Mouse (Mus musculus): ENCODE data around the gene Mindy4. TPM values are rescaled to one million over a fixed set of nuclear protein-coding genes. Genes with fewer than 3 reads are reported as not detected.
A peak's percentile ranks its signal among the peaks of the same experiment; 100 is the strongest.

Gene Mindy4
- polyA plus RNA-seq, 1 experiment from 2014 or later: 5.0 TPM

- H3K27ac ChIP-seq (replicated peaks): peak overlapping the region; percentile 30
- peaks cover 11% of the 10 kb centered on the region for H3K36me3 ChIP-seq
- no peaks in the 10 kb centered on the region for H3K9me3 ChIP-seq
- H3K4me2 ChIP-seq: no peak overlapping the region
- ATAC-seq (ENCODE audit: extremely low read depth, insufficient number of reproducible peaks, low FRiP score, low TSS enrichment): no peak
- no peaks in the 10 kb centered on the region for H3K27me3 ChIP-seq (replicated peaks)
- peaks cover 8% of the 10 kb centered on the region for H3K4me1 ChIP-seq
- H3K4me3 ChIP-seq: no peak overlapping the region
- H3K9ac ChIP-seq: no peak overlapping the region
- 71% methylated on average over 15 of the region's 15 CpGs for WGBS
Measured at GRCm38 (mm10) chr6:55210423-55211365, 7.5 kb downstream of the Mindy4 start.

GRCm38 (mm10) chr6:55214541-55214940, 11.4 kb downstream of the Mindy4 start:
- Histone ChIP-seq H3K27ac (replicated peaks) (no peak overlapping the region), H3K9me3 (no peaks in the 10 kb centered on the region), H3K36me3 (peaks cover 37% of the 10 kb centered on the region), H3K4me3 (no peak overlapping the region), H3K27me3 (replicated peaks) (no peaks in the 10 kb centered on the region), H3K9ac (no peak overlapping the region), H3K4me1 (peaks cover 4% of the 10 kb centered on the region; the same call in 1 of the 2 replicates), H3K4me2 (no peak overlapping the region)
- 38% methylated on average over 3 of the region's 3 CpGs for WGBS
- no peak for ATAC-seq (ENCODE audit: extremely low read depth, insufficient number of reproducible peaks, low FRiP score, low TSS enrichment)

- H3K9me3 ChIP-seq: no peaks in the 10 kb centered on the region
- no peak; the same call in 1 of the 2 replicates for ATAC-seq (ENCODE audit: extremely low read depth, insufficient number of reproducible peaks, low FRiP score, low TSS enrichment)
- no peaks in the 10 kb centered on the region for H3K4me1 ChIP-seq
- peaks cover 31% of the 10 kb centered on the region for H3K36me3 ChIP-seq
- 80% methylated on average over 9 of the region's 9 CpGs for WGBS
- no peak overlapping the region for H3K4me3 ChIP-seq
- H3K27ac ChIP-seq (replicated peaks): no peak overlapping the region
- H3K9ac ChIP-seq: no peak overlapping the region
- no peak overlapping the region for H3K4me2 ChIP-seq
- no peaks in the 10 kb centered on the region for H3K27me3 ChIP-seq (replicated peaks)
Measured at GRCm38 (mm10) chr6:55218232-55218631, 15.0 kb downstream of the Mindy4 start.

- 85% methylated on average over 8 of the region's 8 CpGs for WGBS
- H3K4me1 ChIP-seq: no peaks in the 10 kb centered on the region
- no peak for ATAC-seq (ENCODE audit: extremely low read depth, insufficient number of reproducible peaks, low FRiP score, low TSS enrichment)
- H3K9me3 ChIP-seq: no peaks in the 10 kb centered on the region
- H3K27me3 ChIP-seq (replicated peaks): no peaks in the 10 kb centered on the region
- peaks cover 27% of the 10 kb centered on the region for H3K36me3 ChIP-seq
- H3K4me3 ChIP-seq: no peak overlapping the region
- no peak overlapping the region for H3K9ac ChIP-seq
- no peak overlapping the region for H3K27ac ChIP-seq (replicated peaks)
- no peak overlapping the region for H3K4me2 ChIP-seq
Measured at GRCm38 (mm10) chr6:55223986-55224385, 20.8 kb downstream of the Mindy4 start.

- H3K9me3 ChIP-seq: no peaks in the 10 kb centered on the region
- peaks cover 10% of the 10 kb centered on the region for H3K4me1 ChIP-seq
- 31% methylated on average over 8 of the region's 8 CpGs for WGBS
- no peak overlapping the region for H3K4me2 ChIP-seq
- H3K9ac ChIP-seq: no peak overlapping the region
- no peak for ATAC-seq (ENCODE audit: extremely low read depth, insufficient number of reproducible peaks, low FRiP score, low TSS enrichment)
- H3K27ac ChIP-seq (replicated peaks): peak overlapping the region; percentile 45; the same call in 1 of the 2 replicates
- H3K4me3 ChIP-seq: no peak overlapping the region
- H3K36me3 ChIP-seq: peaks cover 4% of the 10 kb centered on the region
- H3K27me3 ChIP-seq (replicated peaks): 0 out of 2 replicates have a peak, but pooled peaks cover 8% of the 10 kb centered on the region
Measured at GRCm38 (mm10) chr6:55230048-55230447, 26.9 kb downstream of the Mindy4 start.

GRCm38 (mm10) chr6:55232101-55232500, 28.9 kb downstream of the Mindy4 start:
- WGBS: 83% methylated on average over 7 of the region's 7 CpGs
- no peak overlapping the region for H3K9ac ChIP-seq

GRCm38 (mm10) chr6:55232524-55233264, 29.5 kb downstream of the Mindy4 start:
- Histone ChIP-seq H3K27me3 (replicated peaks) (0 out of 2 replicates have a peak, but pooled peaks cover 8% of the 10 kb centered on the region), H3K9me3 (no peaks in the 10 kb centered on the region), H3K4me1 (peaks cover 10% of the 10 kb centered on the region), H3K36me3 (no peaks in the 10 kb centered on the region), H3K4me3 (no peak overlapping the region), H3K4me2 (no peak overlapping the region), H3K27ac (replicated peaks) (no peak overlapping the region), H3K9ac (no peak overlapping the region)
- WGBS: 46% methylated on average over 3 of the region's 3 CpGs
- no peak for ATAC-seq (ENCODE audit: extremely low read depth, insufficient number of reproducible peaks, low FRiP score, low TSS enrichment)

More at GRCm38 (mm10) chr6:55232101-55232500, 28.9 kb downstream of the Mindy4 start:
- Histone ChIP-seq H3K4me2 (no peak overlapping the region), H3K4me3 (no peak overlapping the region), H3K27me3 (replicated peaks) (0 out of 2 replicates have a peak, but pooled peaks cover 8% of the 10 kb centered on the region), H3K27ac (replicated peaks) (no peak overlapping the region), H3K4me1 (peaks cover 10% of the 10 kb centered on the region), H3K9me3 (no peaks in the 10 kb centered on the region), H3K36me3 (no peaks in the 10 kb centered on the region)
- ATAC-seq (ENCODE audit: extremely low read depth, insufficient number of reproducible peaks, low FRiP score, low TSS enrichment): no peak

GRCm38 (mm10) chr6:55233326-55233725, 30.1 kb downstream of the Mindy4 start:
- Histone ChIP-seq H3K9ac (no peak overlapping the region), H3K27ac (replicated peaks) (no peak overlapping the region), H3K27me3 (replicated peaks) (0 out of 2 replicates have a peak, but pooled peaks cover 8% of the 10 kb centered on the region), H3K36me3 (no peaks in the 10 kb centered on the region), H3K4me3 (no peak overlapping the region), H3K4me1 (peaks cover 10% of the 10 kb centered on the region), H3K9me3 (no peaks in the 10 kb centered on the region), H3K4me2 (no peak overlapping the region)
- WGBS: 78% methylated on average over 5 of the region's 5 CpGs
- ATAC-seq (ENCODE audit: extremely low read depth, insufficient number of reproducible peaks, low FRiP score, low TSS enrichment): no peak

- H3K4me1 ChIP-seq: peaks cover 15% of the 10 kb centered on the region
- H3K27me3 ChIP-seq (replicated peaks): 0 out of 2 replicates have a peak, but pooled peaks cover 8% of the 10 kb centered on the region
- H3K36me3 ChIP-seq: no peaks in the 10 kb centered on the region
- H3K9ac ChIP-seq: no peak overlapping the region
- H3K4me3 ChIP-seq: no peak overlapping the region
- no peaks in the 10 kb centered on the region for H3K9me3 ChIP-seq
- ATAC-seq (ENCODE audit: extremely low read depth, insufficient number of reproducible peaks, low FRiP score, low TSS enrichment): no peak
- H3K27ac ChIP-seq (replicated peaks): no peak overlapping the region
- WGBS: 60% methylated on average over 6 of the region's 6 CpGs
- no peak overlapping the region for H3K4me2 ChIP-seq
Measured at GRCm38 (mm10) chr6:55234636-55235035, 31.5 kb downstream of the Mindy4 start.

GRCm38 (mm10) chr6:55235733-55236132, 32.5 kb downstream of the Mindy4 start:
- Histone ChIP-seq H3K9ac (no peak overlapping the region), H3K9me3 (no peaks in the 10 kb centered on the region), H3K4me1 (peaks cover 14% of the 10 kb centered on the region), H3K36me3 (no peaks in the 10 kb centered on the region), H3K4me2 (no peak overlapping the region), H3K27me3 (replicated peaks) (0 out of 2 replicates have a peak, but pooled peaks cover 8% of the 10 kb centered on the region), H3K27ac (replicated peaks) (no peak overlapping the region), H3K4me3 (no peak overlapping the region)
- ATAC-seq (ENCODE audit: extremely low read depth, insufficient number of reproducible peaks, low FRiP score, low TSS enrichment): no peak
- 65% methylated on average over 4 of the region's 4 CpGs for WGBS

GRCm38 (mm10) chr6:55239931-55240330, 36.7 kb downstream of the Mindy4 start:
- ATAC-seq (ENCODE audit: extremely low read depth, insufficient number of reproducible peaks, low FRiP score, low TSS enrichment): no peak

More at GRCm38 (mm10) chr6:55239931-55240330, 36.7 kb downstream of the Mindy4 start:
- Histone ChIP-seq H3K9me3 (no peaks in the 10 kb centered on the region), H3K4me2 (no peak overlapping the region), H3K4me1 (peaks cover 30% of the 10 kb centered on the region), H3K27me3 (replicated peaks) (no peaks in the 10 kb centered on the region; the same call in 1 of the 2 replicates), H3K9ac (no peak overlapping the region), H3K36me3 (no peaks in the 10 kb centered on the region; the same call in 1 of the 2 replicates), H3K27ac (replicated peaks) (no peak overlapping the region), H3K4me3 (no peak overlapping the region)
- WGBS: 55% methylated on average over 8 of the region's 8 CpGs

Measured in heart, embryonic 13.5 days (tissue).